Mouse (Mus musculus) common myeloid progenitor, adult 5-6 weeks (primary cell): Measurements from ENCODE around the gene Itfg1. TPM values are rescaled to one million over a fixed set of nuclear protein-coding genes. Genes with fewer than 3 reads are reported as not detected.
"Not testable (repeated sequence)": the region's sequence is repeated elsewhere in the genome, so short reads cannot be mapped to it uniquely, and the experiment has no call there.

Experiments used
- ATAC-seq: replicated peaks from 2 replicates; pipeline ENCODE4 v1.8.0; 2016; ENCODE audit warnings: low read depth, mild to moderate bottlenecking, moderate TSS enrichment, inconsistent platforms; ENCODE audit not compliant: poor library complexity, severe bottlenecking
- total RNA-seq: library from RNA; stranded (forward); fragments of 200-1000, 187-1606 nt; gene quantifications from 2 replicates; pipeline ENCODE4 v1.2.3, GENCODE M21; 2017

Itfg1 gene
- 36.1 and 37.3 TPM in 2 replicates for total RNA-seq

DNA sequence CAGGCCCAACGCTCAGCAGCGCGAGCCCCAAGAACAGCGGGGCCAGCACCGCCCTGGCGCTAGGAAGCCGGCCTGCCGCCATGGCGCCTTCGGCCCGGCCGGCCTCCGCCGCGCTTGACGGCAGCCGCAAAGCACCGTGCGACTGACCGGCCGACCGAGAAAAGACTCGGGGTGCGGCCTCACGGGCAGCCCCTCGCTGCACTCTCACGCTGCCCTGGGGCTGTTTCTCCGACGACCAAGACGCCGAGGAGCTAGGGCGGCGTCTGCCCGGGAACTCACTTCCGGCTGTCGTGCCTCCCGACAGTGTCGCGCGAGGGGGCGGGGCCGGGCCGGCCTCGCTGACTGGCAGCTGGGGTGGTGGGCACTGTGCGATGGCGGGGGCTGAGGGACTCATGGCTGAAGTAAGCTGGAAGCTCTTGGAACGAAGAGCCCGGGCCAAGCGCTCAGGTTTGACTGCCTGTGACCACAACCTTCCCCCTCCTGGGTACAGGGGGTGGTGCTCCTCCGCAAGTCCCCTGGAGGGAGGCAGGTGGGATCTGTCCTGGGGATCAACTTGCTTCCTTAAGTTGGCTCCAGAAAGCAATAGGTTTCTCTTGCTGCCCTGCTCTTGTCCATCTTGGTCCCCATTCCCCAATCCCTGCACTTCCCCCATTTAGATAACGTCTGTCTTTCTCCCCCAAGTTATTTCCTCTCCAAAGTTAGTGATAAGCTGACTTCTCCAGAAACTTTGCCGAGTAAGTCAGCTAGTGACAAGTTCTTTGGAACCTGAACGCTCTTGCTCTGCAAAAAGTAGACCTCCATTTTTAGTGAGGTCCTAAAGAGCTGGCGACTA, at the start of gene Itfg1, which contains the start of gene Phkb:
Itfg1 (minus strand) TSS at position 265 of the 832 bp plus-strand sequence.
Phkb (plus strand) TSS at position 303 of the 832 bp plus-strand sequence.
- peak; percentile 84 for ATAC-seq

DNA sequence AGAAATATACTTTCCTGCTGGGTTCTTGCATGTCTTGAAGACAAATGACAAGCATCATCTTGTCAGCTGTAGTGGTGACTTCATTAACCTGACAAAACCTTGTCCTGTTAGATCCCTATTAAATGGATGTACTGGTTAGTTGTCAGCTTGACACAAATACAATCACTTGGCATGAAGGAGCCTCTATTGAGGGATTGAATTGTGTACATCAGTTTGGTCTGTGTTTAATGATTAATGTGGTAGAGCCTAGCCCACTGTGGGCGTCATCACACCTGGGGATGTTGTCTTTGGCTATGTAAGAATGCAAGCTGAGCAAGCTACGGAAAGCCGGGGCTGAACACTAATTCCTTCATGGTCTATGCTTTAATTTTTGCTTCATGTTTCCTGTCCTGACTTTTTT, 44.1 kb upstream of the Itfg1 start:
- ATAC-seq, result no peak

DNA sequence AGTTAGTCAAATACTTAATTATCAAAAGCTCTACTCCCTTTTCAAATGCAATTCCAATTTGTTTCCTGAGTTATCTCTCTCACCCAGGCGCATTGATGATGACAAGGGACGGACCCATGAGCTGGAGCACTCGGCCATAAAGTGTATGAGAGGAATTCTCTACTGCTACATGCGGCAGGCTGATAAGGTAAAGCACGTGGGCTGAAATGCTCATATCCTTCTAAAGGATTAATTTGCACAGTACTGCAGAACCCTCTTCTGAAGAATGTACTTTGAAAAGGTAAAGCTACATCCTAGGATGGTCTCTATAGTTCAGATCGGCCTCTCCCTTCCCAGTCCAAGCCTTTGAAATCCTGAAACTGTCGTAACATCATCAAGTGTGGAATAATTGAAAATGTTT, 38.9 kb upstream of the Itfg1 start:
- ATAC-seq, result no peak

DNA sequence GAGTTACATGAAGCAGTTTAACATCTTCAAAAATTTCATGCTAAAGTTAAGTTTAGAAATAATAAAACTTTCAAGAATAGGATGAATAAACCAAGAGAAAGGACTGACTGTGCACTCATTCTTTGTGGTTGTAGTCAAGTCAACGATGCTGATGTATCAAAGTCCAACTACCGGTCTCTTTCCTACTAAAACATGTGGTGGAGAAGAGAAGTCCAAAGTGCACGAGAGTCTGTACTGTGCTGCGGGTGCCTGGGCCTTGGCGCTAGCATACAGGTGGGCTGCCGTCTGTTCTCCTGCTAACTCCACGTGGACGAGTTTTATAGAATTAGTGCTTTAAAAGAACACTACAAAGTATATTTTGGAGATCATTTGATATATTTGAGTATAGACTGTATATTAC, 37.3 kb upstream of the Itfg1 start:
- ATAC-seq, result no peak

DNA sequence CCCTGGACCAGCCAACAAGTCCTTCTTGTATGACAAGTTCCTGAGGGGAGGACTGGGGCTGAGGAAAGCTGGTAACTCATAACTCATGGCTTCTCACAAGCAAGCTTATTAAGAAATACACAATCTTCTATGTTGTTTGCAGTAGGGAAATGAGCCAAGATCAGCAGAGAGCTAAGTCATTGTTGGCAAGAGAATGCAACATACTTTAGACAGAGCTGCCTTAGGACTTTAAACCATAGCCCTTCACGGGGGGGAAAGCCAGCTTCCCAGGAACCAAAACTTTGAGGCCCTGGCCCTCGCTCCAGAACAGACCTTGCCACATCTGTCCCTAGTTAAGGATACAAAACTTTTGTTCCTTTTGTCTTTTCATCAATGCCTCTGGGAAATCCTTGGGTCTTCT, 30.9 kb upstream of the Itfg1 start:
- ATAC-seq, result no peak

DNA sequence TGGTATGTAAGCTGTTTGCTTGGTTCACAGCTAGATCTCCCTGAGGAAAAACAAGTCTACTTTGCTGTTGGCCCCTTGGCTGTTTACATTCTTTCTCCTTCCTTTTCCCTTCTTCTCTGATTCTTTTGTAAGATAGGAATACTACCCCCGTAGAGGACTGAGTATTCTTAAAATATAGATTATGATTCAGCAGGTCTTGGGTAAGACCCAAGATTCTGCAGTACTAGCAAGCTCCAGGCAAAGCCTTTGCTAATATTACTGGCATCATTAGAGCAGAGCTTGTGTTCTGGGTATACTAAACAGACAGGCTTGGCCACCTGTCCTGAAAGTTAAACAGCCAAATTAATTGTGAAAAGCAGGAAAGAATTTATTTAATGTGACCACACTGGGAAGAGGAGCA, 21.7 kb upstream of the Itfg1 start:
- no peak for ATAC-seq

DNA sequence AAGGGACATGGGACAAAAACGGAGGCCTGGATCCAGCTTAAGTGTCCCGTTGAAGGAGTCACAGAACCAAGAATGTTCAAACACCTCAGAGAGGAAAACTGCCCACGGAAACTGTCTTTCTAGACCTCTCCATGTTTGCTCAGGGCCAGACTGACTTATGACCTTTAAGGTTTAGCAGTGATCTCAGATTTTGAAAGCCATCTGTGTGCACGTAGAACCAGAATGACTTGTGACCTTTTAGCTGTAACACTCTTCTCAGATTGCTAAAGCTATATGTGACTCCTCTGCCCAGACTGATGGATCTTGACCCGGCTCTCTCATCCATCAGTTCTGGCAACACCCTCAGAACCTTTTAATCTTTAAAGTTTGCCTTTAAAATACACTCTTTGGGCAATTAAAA, 19.9 kb upstream of the Itfg1 start:
- ATAC-seq, result no peak

DNA sequence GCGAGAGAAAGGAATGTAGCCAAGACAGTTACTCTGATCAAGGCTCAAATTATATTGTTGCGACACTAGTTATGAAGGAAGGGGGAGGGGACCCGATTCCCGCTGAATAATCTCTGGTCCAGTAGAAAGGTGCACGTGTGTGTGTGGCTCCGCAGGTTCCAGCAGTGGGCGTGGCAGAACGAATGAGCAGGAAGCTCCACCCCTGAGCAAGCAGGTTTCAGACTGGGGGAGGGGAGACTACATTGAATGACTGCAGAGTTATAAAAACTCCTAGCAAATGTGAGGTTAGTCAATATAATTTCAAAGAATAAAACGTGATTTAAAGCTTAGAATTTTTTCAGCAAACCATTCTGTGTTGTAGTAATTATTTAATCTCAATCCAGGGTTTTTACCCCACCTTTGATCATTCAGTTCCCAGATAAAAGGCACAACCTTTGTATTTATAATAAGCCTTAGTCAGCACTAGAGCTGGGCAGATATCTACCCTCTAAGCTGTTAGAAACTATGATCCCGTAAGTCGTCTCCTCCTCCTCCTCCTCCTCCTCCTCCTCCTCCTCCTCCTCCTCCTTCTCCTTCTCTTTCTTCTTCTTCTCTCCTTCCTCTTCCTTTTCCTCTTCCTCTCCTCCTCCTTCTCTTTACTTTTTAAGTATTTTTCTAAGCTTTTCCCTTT, 16.6 kb upstream of the Itfg1 start:
- not testable (repeated sequence) for ATAC-seq

DNA sequence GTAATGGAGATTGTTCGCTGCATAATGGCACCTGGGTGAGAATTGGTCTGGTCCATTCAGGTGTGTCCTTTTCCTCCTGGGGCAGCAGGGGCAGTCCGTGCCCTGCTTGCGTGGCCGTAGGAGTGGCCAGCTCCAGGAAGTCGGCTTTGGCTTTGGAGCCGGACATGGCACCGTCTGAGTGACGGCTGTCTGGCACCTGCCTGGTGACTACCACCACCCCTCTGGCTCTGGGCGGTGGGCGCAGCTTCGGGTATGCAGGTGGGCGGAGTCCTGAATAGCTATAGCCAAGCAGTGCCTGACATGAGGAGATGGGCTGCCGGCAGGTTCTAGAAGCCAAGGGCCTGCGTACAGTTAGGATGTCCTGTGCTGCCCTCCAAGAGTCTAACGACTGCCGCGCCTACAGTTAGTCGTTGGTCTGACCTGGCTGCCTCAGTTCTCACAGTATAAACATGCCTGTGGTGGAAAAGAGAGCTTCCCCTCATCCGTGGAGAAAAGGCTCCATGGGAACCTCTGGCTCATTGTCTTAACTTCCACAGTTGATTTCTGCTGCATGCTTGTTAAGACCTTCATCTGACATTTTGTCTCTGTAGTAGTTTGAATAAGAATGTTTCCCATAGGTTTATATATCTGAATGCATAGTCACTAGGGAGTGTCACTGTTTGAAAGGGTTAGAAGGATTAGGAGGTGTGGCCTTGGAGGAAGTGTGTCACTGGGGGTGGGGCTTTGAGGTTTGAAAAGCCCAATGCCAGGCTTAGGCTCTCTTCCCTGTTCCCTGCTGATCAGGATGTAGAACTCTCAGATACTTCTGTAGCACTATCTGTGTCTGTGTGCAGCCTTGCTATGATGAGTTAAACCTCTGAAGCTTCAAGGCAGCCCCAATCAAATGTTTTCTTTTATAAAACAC, 13.8 kb upstream of the Itfg1 start:
- no peak for ATAC-seq

DNA sequence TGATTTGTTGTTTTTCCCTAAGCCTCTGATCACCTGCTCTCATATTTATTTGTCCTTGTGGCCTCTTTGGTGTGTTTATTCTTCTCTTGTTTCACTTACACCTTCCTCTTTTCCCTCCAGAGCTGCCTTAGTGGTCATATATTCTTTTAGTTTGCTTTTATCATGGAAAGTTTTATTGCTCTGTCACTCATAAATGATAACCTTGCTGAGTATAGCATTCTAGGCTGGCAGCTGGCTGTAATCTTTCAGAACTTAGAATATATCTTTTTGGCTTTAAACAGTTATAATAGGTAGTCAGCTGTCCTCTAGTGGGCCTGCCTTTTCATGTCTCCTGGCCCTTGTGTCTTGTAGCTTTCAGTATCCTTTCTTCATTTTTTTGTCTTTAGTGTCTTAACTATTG, 5.2 kb upstream of the Itfg1 start:
- no peak for ATAC-seq

DNA sequence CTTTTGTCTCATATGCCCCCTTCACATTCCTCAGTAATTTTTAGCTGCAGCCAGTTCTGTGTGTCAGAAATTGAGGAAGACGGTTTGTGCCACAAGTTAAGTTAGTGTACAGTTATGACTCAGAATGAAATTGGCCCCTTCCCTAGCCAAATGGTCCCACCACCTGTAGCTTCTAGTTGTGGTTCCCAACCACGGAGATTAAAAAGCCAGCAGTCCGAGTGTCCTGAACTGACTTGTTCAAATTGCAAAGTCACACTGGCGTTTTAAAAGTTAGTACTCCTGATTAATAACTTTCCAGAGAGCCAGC, 721 bp upstream of the Itfg1 start:
- ATAC-seq, result peak; percentile 61

DNA sequence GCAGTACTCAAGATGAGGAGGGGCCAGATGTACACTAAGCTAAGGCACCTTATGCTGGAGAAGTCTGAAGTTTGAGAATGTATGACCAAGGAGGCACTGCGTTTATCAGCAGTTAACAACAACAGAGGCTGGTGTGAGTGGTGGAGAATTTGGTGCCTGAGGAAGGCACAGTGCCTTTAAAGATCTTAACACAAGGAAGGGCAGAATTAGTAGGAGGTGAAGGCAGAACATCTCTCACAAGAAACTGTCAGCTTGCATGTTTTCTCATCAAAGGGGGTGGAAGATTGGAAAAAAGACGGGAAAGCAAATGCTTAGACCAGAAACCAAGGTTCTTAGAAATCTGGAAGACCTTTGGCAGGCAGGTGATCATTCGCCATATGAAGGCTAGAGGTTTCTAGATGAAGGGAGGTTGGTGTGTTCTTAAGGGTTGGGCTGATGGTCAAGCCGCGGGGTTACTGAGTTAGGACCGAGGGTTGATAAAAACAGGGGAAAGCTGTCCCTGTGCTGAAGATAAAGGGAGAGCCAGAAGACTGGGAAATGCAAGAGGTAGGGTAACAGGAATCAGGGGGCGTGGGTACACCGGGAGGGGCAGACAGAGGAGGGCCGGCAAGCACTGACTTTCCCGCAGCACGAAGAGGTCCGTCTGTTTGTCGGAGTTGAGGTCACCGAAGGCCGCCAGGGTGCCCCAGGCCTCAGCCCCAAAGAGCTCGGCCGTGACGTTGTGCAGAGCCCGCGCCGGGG, 635 bp downstream of the Itfg1 start:
- ATAC-seq, result no peak

DNA sequence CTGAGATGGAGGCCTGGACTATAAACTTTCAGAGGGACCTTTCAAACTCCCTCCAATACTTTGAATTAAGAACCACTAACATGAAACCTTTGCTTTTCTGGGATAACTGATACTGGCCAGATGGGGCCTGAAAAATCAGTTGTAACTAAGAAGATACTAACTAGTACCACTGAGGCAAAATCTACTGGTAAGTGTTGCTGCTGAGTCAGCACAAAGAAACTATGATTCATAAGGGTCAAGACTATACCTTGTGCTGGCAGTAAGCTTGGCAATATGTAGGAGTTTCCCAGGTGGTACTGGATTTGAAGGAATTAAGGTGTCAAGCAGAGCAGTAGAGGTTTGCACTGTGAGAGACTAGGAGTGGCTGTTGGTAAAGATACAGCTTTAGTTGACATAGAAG, 27.1 kb downstream of the Itfg1 start:
- ATAC-seq, result no peak

DNA sequence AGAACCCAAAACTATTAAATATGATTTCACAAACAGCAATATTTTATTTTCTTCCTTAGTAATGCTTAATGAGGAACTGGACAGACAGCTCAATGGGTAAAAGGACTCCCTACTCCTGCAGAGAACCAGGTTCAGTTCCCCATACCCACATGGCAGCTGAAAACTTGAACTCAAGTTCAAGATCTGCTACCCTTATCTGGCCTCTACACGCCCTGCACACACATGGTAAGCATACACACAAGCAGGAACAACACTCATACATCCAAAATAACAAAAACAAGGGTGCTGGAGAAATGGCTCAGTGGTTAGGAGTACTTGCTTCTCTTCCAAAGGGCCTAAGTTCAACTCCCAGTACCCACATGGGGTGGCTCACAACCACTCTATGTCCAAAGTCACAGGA, 39.3 kb downstream of the Itfg1 start:
- ATAC-seq, result no peak

DNA sequence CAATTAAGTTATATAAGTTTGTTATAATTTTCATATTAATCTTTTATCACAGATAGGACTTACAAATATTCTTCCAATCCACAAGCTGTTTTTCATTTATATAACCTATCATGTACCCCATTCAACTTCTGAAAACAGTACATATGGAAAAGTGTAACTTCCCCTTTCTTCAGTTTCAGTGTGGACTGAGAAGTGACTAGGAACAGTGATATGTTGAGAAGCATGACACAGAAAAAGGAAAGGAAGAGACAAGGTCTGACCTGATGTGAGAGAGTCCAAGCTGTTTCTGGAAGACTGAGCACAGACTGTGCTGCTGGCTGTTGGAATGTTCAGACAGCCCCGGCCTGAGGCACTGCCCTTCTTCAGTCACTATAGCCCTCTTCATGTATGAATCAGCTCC, 40.6 kb downstream of the Itfg1 start:
- peak; percentile 52 for ATAC-seq

DNA sequence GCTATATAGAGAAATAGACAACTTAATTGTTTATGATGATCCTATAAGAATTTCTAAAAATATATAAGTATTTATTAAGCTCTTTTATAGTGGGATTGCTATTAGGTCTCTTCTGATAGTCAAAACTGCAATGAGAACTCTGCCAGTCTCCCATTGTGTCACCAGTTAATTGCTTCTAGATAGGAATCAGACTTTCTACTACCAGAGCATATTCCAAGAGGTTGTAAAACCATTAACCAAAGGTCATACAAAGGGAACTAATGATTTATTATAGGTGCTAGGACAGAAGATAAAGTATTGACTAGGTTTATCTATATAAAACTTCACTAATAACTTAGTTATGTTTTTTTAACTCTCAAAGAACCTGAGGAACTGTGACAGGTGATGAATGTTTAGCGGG, 44.3 kb downstream of the Itfg1 start:
- not testable (repeated sequence) for ATAC-seq

DNA sequence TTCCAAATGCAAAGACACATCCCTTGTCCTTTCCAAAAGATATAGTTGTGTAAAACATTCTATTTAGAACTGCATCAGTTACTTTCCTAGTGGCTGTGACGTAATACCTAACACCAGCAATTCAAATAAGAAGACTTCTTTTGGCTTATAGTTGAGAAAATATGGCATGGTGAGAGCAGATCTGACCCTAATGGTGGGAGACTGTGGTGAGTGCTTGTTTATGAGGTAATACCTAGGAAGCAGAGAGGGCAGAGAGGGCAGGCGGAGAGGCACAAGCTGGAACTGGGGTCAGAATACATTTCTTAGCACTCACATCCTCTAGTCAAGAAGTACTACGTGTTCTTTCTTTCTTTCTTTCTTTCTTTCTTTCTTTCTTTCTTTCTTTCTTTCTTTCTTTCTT, 52.4 kb downstream of the Itfg1 start:
- ATAC-seq, result no peak; the same call in 1 of the 2 replicates

DNA sequence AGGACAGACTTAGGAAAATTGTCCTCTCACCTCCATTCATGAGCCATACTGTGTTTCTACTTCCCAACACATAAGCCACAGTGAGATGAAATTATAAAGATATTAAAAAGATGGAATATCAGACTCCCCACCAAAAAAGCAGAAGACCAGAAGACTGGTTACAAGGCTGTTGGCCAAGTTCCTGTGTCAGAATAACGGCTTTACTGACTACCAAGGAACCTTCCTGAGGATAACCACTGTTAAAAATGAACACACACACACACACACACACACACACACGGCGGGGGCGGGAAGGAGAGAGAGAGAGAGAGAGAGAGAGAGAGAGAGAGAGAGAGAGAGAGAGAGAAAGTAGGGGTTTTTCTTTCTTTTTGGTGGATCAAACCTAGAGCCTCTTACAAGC, 52.8 kb downstream of the Itfg1 start:
- ATAC-seq, result peak; percentile 42; the same call in 1 of the 2 replicates

DNA sequence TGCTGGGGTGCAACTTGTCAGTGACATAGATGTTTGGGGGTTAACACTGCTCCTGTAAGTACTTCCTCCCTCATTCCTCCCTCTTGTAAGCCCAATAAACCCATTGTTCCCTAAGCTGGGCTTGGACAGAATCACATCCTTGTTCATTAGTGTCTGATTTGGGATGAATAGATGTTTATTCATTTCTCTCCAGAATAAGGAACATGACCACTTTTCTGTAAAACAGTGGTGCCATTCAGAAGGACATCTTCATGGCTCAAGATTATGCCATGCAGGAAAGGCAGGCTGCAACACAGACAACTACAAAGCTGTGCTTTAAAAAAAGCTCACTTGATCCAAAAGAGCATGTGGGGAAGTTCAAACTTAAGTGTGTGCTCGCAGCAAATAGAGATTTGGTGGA, 55.2 kb downstream of the Itfg1 start:
- no peak for ATAC-seq

DNA sequence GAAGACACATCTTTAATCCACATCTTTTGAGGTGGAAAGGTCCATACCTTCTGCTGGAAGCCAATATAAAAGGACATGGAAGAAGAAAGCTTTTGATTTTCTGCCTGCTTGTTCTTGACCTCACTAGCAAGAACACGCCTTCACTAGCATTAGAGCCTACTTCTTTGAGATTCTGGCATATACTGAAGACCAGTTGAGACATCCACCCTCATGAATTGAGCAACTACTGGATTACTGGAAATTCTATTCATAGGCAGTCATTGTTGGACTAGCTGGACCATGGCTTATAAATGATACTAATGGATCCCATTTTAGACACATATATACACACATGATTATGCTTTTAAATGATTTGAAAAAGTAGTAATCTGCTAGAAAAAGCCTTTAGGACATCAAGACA, 56.9 kb downstream of the Itfg1 start:
- no peak for ATAC-seq
